Mouse (Mus musculus) left cerebral cortex, adult 8-10 months (tissue): ENCODE measurements around the gene Sp3. TPM values are rescaled to one million over a fixed set of nuclear protein-coding genes. Genes with fewer than 3 reads are reported as not detected.
"Not testable (repeated sequence)": the region's sequence is repeated elsewhere in the genome, so short reads cannot be mapped to it uniquely, and the experiment has no call there.

Source experiments
- DNase-seq, 2 experiments: peaks; one replicate each; pipeline ENCODE4 v3.0.0; 2022; ENCODE audit warnings: low spot score in 2 of 2
- total RNA-seq, 4 experiments: library from RNA; stranded (reverse); gene quantifications; 2 replicates each; pipeline ENCODE4 v1.2.4; 2022

Sp3 gene
- total RNA-seq, 4 experiments from 2014 or later: 58.1 to 71.3 (median 65.5) TPM

DNA sequence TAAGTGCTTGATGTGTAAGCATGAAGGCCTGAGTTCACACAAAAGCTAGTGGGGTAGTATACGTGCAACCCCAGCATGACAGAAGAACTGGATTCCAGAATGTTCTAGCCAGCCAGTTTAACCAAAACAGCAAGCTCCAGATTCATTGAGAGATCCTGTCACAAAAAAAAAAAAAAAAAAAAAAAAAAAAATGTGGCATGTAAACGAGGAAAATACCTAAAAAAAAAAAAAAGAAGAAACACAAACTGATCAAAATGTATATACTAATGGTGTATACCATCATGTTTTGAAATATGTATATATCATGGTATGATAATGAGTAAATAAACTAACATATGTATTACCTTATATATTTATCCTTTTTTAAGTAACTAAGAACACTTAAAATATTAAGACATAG is 13.9 kb upstream of the Sp3 start:
- no peak for DNase-seq

DNA sequence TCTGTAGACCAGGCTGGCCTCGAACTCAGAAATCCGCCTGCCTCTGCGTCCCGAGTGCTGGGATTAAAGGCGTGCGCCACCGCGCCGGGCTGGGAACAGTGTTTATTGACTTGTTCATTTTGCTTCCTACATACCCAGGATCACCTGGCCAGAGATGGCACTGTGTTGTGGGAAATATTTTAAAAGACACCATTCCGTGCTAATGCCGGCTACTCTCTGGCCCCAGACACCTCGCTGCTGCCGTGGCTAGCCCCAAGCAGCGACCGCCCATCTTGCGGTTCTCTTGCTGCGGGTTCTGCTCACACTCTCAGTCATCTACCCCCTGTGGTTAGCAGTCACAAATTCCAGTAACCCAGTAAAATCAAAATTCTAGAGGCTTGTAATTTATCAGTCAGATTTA is 12.3 kb upstream of the Sp3 start:
- no peak for DNase-seq

DNA sequence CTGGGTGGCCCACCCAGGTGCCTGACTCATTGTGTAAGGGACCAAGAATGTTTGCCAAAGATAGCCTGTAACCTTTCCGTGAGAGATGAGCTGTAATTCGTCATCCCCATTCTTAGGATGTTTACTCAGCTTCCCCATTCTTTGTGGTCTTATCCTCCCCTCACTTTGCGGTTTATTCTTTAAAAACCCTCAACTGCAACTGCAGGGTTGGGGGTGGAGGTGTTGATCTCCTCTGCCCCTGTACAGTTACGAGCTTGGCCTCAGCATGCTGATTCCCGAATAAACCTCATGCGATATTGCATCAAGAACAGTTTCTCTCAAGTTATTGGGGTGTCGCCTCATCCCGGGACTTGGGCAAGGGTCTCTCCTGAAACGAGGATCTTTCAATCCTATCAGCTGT is 8.7 kb upstream of the Sp3 start:
- DNase-seq: not testable (repeated sequence)

DNA sequence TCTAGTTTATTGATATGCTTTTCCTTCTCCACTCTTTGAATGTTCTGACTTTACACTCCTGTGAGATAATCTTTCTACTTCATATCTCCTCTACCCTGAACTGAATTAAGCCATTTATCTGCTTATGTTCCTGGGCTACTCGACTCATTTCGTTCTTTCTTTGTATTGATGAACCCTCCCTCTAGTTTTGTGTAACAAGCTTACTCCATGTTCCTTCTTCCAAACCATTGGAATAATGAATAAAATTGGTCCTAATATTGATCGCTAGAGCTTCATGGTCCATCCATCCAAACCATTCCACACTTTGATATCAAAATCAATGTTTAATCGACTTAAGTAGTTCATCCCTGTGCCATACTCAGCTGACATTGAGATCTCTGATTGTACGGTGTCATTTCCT is 6.4 kb upstream of the Sp3 start, which contains the start of gene Gm11084:
Gene Gm11084 (minus strand): TSS at position 101 of the 400 bp plus-strand sequence.
- no peak for DNase-seq

DNA sequence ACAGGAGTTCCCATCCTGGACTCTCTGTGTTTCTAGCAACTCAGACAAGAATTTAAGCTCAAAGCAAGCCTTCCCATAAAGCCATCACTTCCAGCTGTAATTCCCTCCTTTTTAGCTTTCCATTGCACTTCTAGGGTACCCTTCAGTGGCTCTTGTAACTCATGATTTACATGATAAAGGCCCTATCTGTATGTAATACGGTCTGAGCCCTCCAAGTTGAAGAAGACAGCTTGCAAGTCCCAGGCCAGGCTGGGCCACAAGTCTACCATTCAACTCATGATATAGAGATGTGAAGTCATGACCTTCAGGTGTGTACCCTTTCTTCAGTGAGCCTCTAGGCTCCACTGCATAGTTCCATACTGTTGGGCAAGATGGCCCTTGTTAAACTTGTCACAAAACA is 5.3 kb upstream of the Sp3 start:
- DNase-seq: no peak

DNA sequence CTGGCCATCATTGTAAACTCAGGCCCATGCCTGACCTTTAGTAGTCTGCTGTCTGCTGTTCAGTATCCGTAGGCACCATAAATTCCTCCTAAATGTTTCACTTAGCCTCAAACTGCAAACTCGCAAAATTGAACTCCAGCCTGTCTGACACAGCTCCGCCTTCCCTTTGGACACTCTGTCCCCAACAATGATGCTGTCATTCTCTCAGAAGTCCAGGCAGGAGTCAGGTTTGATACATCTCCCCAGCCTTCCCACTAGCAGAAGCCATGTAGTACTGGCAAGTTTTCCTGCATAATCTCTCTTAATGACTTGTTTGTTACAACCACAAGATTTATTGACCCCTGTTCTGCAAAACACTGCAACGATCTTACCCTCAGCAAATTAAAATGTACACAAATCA is 4.6 kb upstream of the Sp3 start:
- no peak for DNase-seq

DNA sequence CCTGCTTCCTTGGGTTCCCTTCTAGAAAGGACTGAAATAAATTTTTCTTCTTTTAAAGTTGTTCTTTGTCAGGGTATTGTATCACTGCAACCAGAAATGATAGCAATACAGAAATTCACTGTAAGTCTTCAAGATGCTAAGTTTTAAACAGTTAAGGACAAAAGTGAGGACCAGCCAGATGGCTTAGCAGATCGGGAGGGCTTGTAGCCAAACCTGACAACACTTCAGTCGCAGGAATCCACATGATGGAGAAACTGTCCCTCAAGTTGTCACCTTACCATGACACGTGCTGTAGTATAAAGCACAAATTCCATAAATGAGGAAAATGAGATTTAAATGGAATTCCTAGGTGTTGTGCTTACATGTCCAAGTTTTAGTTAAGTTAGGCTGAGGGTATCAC is 3.0 kb upstream of the Sp3 start:
- DNase-seq: no peak

DNA sequence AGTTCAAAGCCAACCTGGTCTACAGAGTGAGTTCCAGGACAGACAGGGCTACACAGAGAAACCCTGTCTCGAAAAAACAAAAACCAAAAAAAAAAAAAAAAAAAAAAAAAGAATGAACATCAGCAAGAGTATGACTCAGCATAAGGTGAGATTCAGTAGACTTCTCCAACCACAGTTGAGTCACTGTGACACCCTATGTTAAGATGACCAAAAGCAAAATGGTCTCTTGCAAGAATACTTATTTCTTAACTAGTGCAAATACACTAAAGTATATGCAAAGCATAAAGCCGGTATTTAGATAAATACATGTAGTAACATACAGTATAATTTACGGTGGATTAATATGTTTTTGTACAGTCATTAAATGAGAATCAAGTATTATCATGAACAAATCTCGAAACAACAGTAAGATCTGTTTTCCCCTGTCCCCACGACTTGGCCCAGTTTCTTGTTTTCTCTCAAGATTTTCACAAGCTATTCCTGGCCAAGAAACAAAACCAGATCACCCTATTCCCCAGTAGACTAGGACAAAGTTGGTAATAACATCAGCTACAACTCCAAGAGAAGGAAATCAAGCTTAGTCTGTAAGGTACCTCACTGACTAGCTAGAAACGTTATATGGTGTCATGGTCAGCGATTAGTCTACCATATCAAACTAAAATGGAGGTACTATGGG is 2.0 kb upstream of the Sp3 start:
- DNase-seq: no peak

DNA sequence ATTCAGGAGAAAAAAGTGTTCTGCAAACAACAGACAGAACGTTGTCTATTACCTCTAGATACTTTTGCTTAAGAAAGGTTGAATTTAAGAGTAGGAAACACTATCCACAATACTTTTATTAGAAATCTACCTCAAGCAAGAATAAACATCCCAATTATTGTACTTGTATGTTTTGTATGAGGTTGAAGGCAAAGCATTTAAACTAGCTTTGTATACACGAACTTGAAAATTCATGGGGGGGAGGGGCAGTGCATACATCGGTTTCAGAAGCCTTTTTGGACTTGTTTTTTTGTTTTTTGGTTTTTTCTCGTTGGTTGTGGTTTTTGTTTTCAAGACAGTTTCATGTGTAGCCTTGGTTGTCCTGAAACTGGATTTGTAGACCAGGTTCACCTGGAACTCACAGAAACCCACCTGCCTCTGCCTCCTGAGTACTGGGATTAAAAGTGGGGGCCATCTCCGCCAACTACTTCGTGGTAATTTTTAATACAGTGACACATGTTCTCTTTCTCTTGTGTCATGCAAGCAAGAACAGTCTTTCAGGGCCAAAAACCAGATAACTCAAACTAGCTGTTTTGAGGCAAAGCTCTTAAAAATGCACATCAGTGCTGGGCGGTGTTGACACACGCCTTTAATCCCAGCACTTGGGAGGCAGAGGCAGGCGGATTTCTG is 1.3 kb upstream of the Sp3 start:
- DNase-seq: no peak

DNA sequence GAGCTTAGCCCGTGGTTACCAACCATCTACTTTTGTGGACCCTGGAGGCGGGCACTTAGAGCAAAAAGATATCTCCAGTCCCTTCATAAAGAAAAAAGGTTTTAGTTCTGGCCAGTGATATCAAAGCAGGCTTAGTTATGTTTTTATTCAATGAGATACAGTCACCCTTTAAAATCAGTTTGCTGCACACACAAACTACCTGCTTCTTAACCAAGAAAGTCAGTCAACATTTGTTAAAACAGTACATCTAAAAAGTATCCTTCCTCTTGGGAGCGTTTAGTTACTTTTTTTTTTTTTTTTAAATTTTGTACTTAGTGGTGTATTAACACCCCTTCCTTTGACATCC is 802 bp upstream of the Sp3 start:
- no peak for DNase-seq

DNA sequence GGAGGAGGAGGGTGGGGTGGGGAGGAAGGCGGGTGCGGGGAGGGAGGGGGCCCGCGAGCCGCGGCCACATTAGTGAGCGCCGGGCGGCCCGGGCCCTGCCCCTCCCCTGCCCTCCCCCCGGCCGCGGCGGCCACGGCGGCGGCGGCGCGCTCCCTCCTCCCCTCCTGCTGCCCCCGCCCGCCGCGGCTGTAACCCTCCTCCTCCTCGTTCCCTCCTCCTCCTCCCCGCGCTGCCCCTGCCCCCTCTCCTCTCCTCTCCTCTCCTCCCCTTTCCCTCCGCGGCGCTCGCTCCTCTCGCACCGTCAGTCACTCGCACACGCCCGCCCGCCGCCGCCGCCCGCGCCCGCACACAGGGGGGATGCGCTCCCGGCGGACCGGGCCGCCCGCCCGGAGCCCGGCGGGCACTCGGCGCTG is 581 bp downstream of the Sp3 start:
- DNase-seq: peak; percentile 56 to 69

DNA sequence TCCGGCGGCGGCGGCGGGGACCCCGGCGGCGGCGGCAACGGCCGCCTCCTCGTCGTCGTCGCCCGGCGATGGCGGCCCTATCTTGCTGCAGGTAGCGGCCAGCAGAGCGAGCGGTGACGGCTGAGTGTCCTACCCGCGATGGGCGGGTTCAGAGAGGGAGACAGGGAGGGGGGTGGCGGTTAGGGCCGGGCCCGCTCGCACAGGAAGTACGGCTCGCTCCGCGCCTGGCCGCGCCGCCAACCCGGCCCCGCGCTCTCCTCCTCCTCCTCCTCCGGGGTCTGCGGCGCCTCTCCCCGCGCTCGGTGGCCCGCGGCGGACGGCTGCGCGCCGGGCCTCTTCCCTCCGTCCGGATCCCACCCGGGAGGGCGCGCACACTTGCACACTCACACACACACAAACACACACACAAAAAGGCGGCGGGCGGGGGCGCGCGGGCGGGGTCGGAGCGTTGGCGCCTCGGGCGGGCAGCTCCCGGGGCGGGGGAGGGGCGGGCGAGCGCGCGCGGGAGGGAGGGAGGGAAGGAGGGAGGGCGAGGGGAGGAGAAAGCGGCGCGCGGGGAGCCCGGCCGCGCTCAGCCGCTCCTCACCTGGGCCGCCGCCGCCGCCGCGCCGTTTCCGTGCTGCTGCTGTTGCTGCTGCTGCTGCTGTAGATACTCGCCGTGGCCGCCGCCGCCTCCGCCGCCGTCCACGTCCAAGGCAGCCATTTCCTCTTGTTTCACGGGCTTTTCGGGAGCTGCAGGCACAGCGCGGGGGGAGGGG is 1.2 kb downstream of the Sp3 start:
- peak; percentile 65 to 81 for DNase-seq

DNA sequence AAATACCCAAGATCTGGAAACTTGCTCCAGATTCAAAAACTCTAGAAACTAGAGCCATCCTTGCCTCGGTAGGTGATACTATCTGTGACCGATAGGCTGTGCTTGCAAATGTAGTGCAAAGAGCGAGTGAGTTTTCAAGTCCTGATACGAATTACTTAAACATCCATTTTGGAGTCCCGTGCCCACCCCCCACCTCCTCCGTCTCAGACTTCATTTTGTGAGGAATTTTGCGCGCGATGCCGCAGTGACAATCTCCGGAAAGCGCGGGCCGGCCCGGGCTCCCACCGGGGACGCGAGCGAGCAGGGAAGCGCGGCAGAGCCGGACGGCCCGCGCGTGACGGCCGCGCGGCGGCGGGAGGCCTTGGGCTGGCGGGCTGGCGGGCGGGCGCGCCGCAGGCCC is 1.8 kb downstream of the Sp3 start:
- DNase-seq: peak in 1 of 2 experiments; percentile 16

DNA sequence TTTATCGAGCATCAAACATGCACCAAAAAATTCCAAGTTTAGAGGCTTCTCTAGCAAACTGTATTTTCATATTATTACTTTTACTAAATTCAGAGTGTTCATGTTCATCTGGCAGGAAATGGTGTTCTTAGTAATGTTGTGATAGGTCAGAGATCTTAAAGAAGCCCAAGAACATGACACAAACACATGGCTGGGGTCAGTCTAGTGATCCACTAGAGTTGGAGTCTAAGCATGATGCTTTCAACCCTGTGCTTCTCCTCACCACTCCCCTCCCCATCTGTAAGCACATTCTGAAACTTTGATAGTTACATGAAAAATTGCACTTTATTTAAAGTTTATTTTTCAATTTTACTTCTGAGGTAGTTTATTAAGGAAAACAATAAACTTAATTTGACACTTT is 3.0 kb downstream of the Sp3 start:
- DNase-seq: no peak

DNA sequence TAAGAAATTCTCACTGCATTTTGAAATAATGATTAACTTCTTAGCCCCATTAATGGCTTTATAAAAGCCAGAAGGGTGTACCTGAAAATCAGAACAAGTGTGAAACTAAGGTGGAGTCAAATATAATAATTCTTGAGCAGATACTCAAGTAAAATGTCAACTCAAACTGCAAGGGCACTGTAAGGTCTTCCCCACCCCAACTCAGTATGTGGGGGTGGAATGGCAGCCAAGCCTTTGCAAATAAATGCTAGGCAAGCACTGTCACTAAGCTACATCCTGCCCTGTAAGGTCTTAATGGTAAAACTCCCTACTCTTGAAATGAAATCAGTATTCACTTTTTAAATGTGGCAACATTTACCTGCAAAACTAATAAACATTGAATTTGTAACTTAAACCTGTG is 4.2 kb downstream of the Sp3 start:
- DNase-seq: no peak

DNA sequence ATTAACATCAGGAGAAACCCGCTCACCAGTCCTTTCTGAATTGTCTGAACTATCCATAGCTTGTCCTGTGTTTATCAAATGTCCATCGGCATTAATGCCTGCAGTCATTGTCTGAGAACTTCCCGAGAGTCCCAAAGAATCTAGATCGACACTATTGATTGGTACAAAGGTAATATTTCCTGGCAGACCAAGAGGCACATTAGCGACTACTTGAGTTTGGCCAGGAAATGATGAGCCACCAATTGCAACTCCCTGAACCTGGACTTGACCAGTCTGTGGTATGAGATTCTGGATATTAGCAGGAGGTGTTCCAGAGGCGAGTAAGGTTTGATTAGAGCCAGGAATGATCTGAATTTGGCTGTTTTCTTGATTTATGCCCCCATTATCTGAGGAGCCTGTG is 9.4 kb downstream of the Sp3 start:
- no peak for DNase-seq

DNA sequence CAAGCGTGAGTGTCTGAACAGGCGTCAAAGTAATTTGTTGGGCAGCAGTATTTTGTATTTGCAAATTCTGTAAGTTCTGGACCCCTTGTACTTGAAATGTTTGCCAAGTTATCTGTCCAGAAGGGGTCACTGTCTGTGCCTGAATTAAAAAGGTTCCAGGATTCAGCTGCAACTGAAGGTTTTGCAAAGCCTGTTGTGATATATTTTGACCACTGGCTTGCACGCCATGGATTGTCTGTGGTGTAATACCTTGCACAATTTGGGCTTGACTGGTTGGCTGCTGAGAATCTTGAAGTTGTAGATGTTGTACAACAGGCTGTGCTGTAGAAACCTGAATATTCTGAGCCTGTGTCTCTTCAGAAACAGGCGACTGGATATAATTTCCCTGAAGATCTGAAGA is 9.9 kb downstream of the Sp3 start:
- DNase-seq: no peak

DNA sequence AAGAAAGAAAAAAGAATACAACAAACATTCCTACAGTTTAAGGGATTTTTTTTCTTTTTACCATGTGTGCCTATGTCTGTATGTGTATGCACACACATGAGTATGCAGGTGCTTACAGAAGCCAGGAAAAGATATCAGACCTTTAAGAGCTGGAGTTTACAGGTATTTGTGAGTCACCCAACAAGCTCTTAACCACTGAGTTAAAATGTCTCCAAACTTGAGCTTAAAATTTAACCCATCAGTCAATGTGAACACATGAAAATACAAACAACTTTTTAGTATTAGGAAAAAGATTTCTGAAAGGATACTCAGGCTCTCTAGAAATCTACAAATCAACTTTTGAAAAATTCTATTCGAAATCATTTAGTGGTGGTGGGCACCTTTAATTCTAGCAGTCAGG is 11.7 kb downstream of the Sp3 start:
- no peak for DNase-seq

DNA sequence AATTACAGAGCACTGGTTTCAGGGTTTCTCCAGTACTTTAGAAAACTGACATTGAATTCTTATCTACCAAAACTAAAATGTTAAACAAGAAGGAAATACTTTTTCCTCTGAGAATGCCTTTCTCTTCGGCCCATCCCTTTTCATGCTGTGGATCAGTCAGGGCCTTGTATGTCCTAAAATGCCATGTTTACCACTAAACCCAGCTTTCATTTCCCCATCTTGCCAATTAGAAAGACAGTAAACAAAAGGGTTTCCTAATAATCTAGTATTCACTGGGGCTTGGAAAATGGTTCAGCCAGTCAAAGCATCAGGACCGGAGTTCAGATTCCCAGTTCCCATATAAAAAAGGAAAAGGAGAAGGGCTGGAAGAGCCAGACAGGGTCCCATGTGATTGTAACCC is 14.8 kb downstream of the Sp3 start:
- no peak for DNase-seq

DNA sequence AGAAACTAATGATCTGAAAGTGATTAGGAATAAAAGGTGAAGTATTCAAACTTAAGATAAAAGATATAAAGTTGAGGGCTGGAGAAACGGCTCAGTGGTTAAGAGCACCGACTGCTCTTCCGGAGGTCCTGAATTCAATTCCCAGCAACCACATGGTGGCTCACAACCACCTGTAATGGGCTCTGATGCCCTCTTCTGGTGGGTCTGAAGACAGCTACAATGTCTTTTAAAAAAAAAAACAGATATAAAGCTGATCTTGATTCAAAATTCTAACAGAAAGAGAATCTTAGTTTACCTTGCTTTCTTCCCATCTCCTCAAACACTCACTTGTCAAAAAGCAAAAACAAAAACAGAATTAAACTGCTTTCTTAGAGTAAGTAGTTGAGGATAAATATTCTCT is 23.8 kb downstream of the Sp3 start:
- no peak for DNase-seq

DNA sequence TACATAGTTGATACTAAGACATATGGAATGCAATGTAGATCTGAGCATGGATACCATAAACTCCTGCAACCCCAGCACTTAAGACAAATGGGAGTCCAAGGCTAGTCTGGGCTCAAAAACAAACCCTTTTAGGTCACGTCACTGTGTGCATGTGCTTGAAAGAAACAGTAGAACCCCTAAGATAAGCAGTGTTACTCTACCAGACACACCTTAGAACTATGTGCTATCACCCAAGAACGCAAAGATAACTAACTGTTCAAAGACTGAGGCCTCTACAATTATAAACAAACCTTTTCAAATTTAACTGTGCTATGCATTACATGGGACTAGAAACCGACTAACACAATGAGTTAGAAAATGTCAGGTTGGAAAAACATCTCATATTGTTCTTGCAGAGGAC is 27.3 kb downstream of the Sp3 start:
- no peak for DNase-seq

DNA sequence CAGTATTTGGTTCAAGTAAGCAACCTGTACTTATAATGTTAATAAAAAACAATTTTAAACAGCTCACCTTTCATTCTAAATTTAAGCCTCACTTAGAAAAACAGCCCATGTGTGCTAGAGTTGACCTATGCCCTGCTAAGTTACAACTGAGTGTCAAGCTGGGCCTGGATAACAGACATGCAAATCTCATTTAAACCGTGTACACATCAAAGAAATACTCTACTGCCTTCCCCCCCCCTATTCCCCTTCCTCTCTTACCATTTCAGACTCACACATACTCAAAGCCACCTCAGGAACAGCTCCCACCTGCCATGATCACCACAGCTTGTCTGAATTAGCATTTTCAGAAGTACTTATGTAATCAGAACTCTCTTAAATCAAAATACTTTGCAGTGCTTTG is 44.3 kb downstream of the Sp3 start:
- DNase-seq: no peak

DNA sequence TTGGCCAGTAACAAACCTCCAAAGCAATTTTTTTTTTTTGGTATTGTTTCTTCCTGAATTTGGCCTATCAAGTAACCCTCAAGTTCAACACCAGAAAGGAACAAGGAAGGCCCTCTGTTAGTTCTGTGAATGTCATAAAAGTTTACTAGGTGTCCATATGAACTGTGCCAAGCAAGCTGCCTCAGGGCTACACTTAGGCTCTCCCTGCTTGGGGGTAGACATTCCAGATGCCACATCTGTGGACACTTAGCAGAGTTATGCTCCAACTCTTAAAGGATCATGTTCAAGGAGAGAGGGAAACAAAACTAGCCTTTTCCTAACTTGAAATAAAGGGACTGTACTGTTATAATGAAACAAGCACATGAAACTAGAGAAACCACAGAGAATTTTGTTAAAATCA is 48.1 kb downstream of the Sp3 start:
- DNase-seq: no peak
